Mouse (Mus musculus): ENCODE measurements around the gene Kcnmb1. TPM values are rescaled to one million over a fixed set of nuclear protein-coding genes. Genes with fewer than 3 reads are reported as not detected.

Gene Kcnmb1
- polyA plus RNA-seq, 1 experiment: 0.27 TPM

- peak; percentile 54 to 62 for DNase-seq (ENCODE audit: low read depth in 1 of 2, low spot score in 2 of 2)
- H3K4me1 ChIP-seq (ENCODE audit: control insufficient read depth, insufficient read depth, insufficient read length): peaks cover 16% of the 10 kb centered on the region; the same call in 1 of the 2 replicates
- TF ChIP-seq POLR2A (IDR thresholded peaks at IDR 0.05; ENCODE audit: low read depth, low read length): peak; percentile 13; the same call in 1 of the 2 replicates
- TF ChIP-seq CTCF (IDR thresholded peaks at IDR 0.05; ENCODE audit: extremely low read depth, insufficient read depth, insufficient read length, insufficient replicate concordance): no peak
- WGBS: 7% methylated on average over 11 of the region's 11 CpGs
- peak overlapping the region; percentile 59 for H3K4me3 ChIP-seq (ENCODE audit: extremely low read depth, insufficient read depth, insufficient read length)
- peak overlapping the region; percentile 93 for H3K27ac ChIP-seq (ENCODE audit: insufficient read depth, low read length)
- no peaks in the 10 kb centered on the region for H3K27me3 ChIP-seq (ENCODE audit: control insufficient read depth, insufficient read depth, low read length)
- H3K36me3 ChIP-seq (ENCODE audit: control insufficient read depth, insufficient read depth, low read length): no peaks in the 10 kb centered on the region
These were observed 45.4 kb downstream of the Kcnmb1 start for GRCm38 (mm10) chr11:34008214-34008613.

DNA sequence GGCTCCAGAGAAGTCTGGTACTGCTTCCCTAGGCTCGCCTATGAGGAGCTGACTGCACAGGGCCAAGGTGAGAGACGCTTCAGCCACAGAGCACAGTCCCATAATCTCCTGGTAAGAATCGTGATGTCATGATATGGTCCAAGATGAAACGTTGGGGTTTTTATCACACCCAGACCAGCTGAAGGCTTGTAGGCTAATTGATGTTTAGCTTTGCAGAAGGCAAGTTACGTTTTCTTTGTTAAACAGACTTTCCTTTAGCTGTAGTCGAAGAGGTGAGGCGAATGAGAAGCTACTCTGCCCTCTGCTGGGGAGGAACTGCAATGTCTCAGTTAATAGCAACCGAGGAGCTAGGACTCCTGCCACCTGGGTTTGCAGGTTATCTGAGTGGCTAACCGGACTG is 45.9 kb downstream of the Kcnmb1 start:
- peak; percentile 72 to 80 for DNase-seq (ENCODE audit: low read depth in 1 of 2, low spot score in 2 of 2)

GRCm38 (mm10) chr11:34009316-34010087 is 46.7 kb downstream of the Kcnmb1 start:
- peak in 1 of 2 experiments; percentile 17 for DNase-seq (ENCODE audit: low read depth in 1 of 2, low spot score in 2 of 2)
- Histone ChIP-seq H3K27me3 (ENCODE audit: control insufficient read depth, insufficient read depth, low read length) (no peaks in the 10 kb centered on the region), H3K4me1 (ENCODE audit: control insufficient read depth, insufficient read depth, insufficient read length) (peaks cover 16% of the 10 kb centered on the region; the same call in 1 of the 2 replicates), H3K27ac (ENCODE audit: insufficient read depth, low read length) (peak overlapping the region; percentile 89), H3K4me3 (ENCODE audit: extremely low read depth, insufficient read depth, insufficient read length) (no peak overlapping the region), H3K36me3 (ENCODE audit: control insufficient read depth, insufficient read depth, low read length) (no peaks in the 10 kb centered on the region)
- TF ChIP-seq POLR2A (IDR thresholded peaks at IDR 0.05; ENCODE audit: low read depth, low read length) (no peak), CTCF (IDR thresholded peaks at IDR 0.05; ENCODE audit: extremely low read depth, insufficient read depth, insufficient read length, insufficient replicate concordance) (no peak)
- 34% methylated on average over 12 of the region's 12 CpGs for WGBS

More for the DNA sequence above, 45.9 kb downstream of the Kcnmb1 start:
- Histone ChIP-seq H3K36me3 (ENCODE audit: control insufficient read depth, insufficient read depth, low read length) (no peaks in the 10 kb centered on the region), H3K4me1 (ENCODE audit: control insufficient read depth, insufficient read depth, insufficient read length) (peaks cover 16% of the 10 kb centered on the region; the same call in 1 of the 2 replicates), H3K27ac (ENCODE audit: insufficient read depth, low read length) (peak overlapping the region; percentile 93), H3K4me3 (ENCODE audit: extremely low read depth, insufficient read depth, insufficient read length) (peak overlapping the region; percentile 59), H3K27me3 (ENCODE audit: control insufficient read depth, insufficient read depth, low read length) (no peaks in the 10 kb centered on the region)
- TF ChIP-seq CTCF (IDR thresholded peaks at IDR 0.05; ENCODE audit: extremely low read depth, insufficient read depth, insufficient read length, insufficient replicate concordance) (peak; percentile 64; the same call in 1 of the 2 replicates), POLR2A (IDR thresholded peaks at IDR 0.05; ENCODE audit: low read depth, low read length) (no peak)
- 4% methylated on average over 9 of the region's 9 CpGs for WGBS

DNA sequence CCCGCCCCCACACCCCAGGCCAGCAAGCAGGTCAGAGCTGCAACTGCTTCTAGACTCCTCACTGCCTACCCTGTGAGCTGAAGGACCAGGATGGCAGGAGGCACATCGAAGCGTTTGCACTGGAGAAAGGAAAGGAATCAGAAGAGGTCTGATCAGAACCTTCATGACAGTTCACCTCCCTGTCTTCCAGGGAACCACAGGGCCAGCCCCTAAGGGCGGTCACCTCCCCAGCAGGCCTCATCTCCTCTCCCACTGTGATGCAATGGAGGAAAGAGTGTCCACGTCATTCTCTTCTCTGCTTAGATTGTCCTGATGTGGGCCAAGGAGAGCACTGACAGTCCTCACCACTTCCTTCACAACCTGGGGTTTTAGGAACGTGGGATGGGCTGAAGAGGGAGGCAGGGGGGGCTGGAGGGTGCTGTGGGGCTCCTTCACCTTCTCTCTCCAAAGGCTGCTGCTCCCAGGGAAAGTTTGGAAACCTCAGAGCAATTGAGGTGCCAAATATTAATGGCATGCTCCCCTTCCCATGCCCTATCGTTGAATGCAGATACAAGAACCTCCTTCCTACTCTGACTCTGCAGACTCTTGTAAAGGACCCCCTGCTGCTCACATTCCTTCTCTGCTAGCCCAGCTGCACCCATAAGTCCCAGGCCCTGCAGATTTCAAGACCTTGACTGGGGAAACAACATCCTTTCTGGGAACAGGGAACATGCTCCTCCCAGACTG is 47.5 kb downstream of the Kcnmb1 start:
- H3K27ac ChIP-seq (ENCODE audit: insufficient read depth, low read length): peak overlapping the region; percentile 89
- WGBS: 49% methylated on average over 7 of the region's 7 CpGs
- no peaks in the 10 kb centered on the region for H3K27me3 ChIP-seq (ENCODE audit: control insufficient read depth, insufficient read depth, low read length)
- DNase-seq (ENCODE audit: low read depth in 1 of 2, low spot score in 2 of 2): peak in 1 of 2 experiments; percentile 34
- peaks cover 16% of the 10 kb centered on the region; the same call in 1 of the 2 replicates for H3K4me1 ChIP-seq (ENCODE audit: control insufficient read depth, insufficient read depth, insufficient read length)
- TF ChIP-seq POLR2A (IDR thresholded peaks at IDR 0.05; ENCODE audit: low read depth, low read length) (no peak), CTCF (IDR thresholded peaks at IDR 0.05; ENCODE audit: extremely low read depth, insufficient read depth, insufficient read length, insufficient replicate concordance) (no peak)
- H3K4me3 ChIP-seq (ENCODE audit: extremely low read depth, insufficient read depth, insufficient read length): no peak overlapping the region
- H3K36me3 ChIP-seq (ENCODE audit: control insufficient read depth, insufficient read depth, low read length): no peaks in the 10 kb centered on the region

GRCm38 (mm10) chr11:34010859-34011172 is 48.0 kb downstream of the Kcnmb1 start:
- TF ChIP-seq CTCF (IDR thresholded peaks at IDR 0.05; ENCODE audit: extremely low read depth, insufficient read depth, insufficient read length, insufficient replicate concordance) (no peak), POLR2A (IDR thresholded peaks at IDR 0.05; ENCODE audit: low read depth, low read length) (no peak)
- 24% methylated on average over 4 of the region's 4 CpGs for WGBS
- DNase-seq (ENCODE audit: low read depth in 1 of 2, low spot score in 2 of 2): no peak
- H3K4me3 ChIP-seq (ENCODE audit: extremely low read depth, insufficient read depth, insufficient read length): no peak overlapping the region
- H3K27ac ChIP-seq (ENCODE audit: insufficient read depth, low read length): peak overlapping the region; percentile 89
- peaks cover 16% of the 10 kb centered on the region; the same call in 1 of the 2 replicates for H3K4me1 ChIP-seq (ENCODE audit: control insufficient read depth, insufficient read depth, insufficient read length)
- no peaks in the 10 kb centered on the region for H3K36me3 ChIP-seq (ENCODE audit: control insufficient read depth, insufficient read depth, low read length)
- no peaks in the 10 kb centered on the region for H3K27me3 ChIP-seq (ENCODE audit: control insufficient read depth, insufficient read depth, low read length)

GRCm38 (mm10) chr11:34012007-34012652 is 49.3 kb downstream of the Kcnmb1 start:
- H3K4me3 ChIP-seq (ENCODE audit: extremely low read depth, insufficient read depth, insufficient read length): no peak overlapping the region
- no peaks in the 10 kb centered on the region for H3K27me3 ChIP-seq (ENCODE audit: control insufficient read depth, insufficient read depth, low read length)
- TF ChIP-seq POLR2A (IDR thresholded peaks at IDR 0.05; ENCODE audit: low read depth, low read length) (no peak), CTCF (IDR thresholded peaks at IDR 0.05; ENCODE audit: extremely low read depth, insufficient read depth, insufficient read length, insufficient replicate concordance) (no peak)
- WGBS: 71% methylated on average over 6 of the region's 6 CpGs
- no peaks in the 10 kb centered on the region for H3K36me3 ChIP-seq (ENCODE audit: control insufficient read depth, insufficient read depth, low read length)
- peak overlapping the region; percentile 36; the same call in 1 of the 2 replicates for H3K27ac ChIP-seq (ENCODE audit: insufficient read depth, low read length)
- DNase-seq (ENCODE audit: low read depth in 1 of 2, low spot score in 2 of 2): no peak
- H3K4me1 ChIP-seq (ENCODE audit: control insufficient read depth, insufficient read depth, insufficient read length): peaks cover 16% of the 10 kb centered on the region; the same call in 1 of the 2 replicates

Other genes starting within 250 kb of the Kcnmb1 start
- gene Kcnip1, start 30.1 kb downstream of the Kcnmb1 start, polyA plus RNA-seq (2012; rRNA removed): not detected in 2 replicates
- 34.0 and 34.2 TPM in 2 replicates for gene Lcp2, start 83.9 kb downstream of the Kcnmb1 start, polyA plus RNA-seq (2012; rRNA removed)
- not detected in 2 replicates for gene 4930469K13Rik, start 135.5 kb downstream of the Kcnmb1 start, polyA plus RNA-seq (2012; rRNA removed)
- not detected in 2 replicates for gene Foxi1, start 245.1 kb downstream of the Kcnmb1 start, polyA plus RNA-seq (2012; rRNA removed)